Mouse (Mus musculus) heart, embryonic 14.5 days (tissue): Measurements from ENCODE around the gene Cyb5b. TPM values are rescaled to one million over a fixed set of nuclear protein-coding genes. Genes with fewer than 3 reads are reported as not detected.

ENCODE experiments used
- ATAC-seq: fragments of 200-750 bp; cut with Nextera tagmentation; 2 replicates; pipeline ENCODE4 v1.8.0; 2017; ENCODE audit warnings: low read depth, moderate TSS enrichment; ENCODE audit not compliant: insufficient number of reproducible peaks, insufficient read depth, low FRiP score
- H3K27ac ChIP-seq, 2 experiments: fragments of 200-500 bp in 1 of 2; fragments of 300-500 bp in 1 of 2; sonication (generic) in 1 of 2; replicated peaks in 1 of 2; 2 replicates each; pipeline ENCODE4 v1.5.1; 2012 to 2014; ENCODE audit warnings: low read depth in 2 of 2, low read length in 2 of 2, control low read depth in 1 of 2, mild to moderate bottlenecking in 1 of 2, mixed read lengths in 1 of 2; ENCODE audit not compliant: control insufficient read depth in 1 of 2, insufficient read depth in 1 of 2
- H3K27me3 ChIP-seq: fragments of 300-500 bp; sonication (generic); 2 replicates; pipeline ENCODE4 v1.6.1; 2014; ENCODE audit warnings: mild to moderate bottlenecking, low read length, control low read depth; ENCODE audit not compliant: control insufficient read depth, insufficient read depth
- H3K36me3 ChIP-seq: fragments of 300-500 bp; sonication (generic); 2 replicates; pipeline ENCODE4 v1.6.1; 2014; ENCODE audit warnings: mild to moderate bottlenecking, control low read depth, low read length, mixed read lengths; ENCODE audit not compliant: control insufficient read depth, insufficient read depth
- H3K4me1 ChIP-seq, 2 experiments: fragments of 200-500 bp in 1 of 2; fragments of 300-500 bp in 1 of 2; sonication (generic) in 1 of 2; 2 replicates each; pipeline ENCODE4 v1.6.1; 2012 to 2014; ENCODE audit warnings: low read length in 2 of 2, control low read depth in 1 of 2, mixed read lengths in 1 of 2; ENCODE audit not compliant: control insufficient read depth in 2 of 2, insufficient read depth in 2 of 2
- H3K4me2 ChIP-seq: fragments of 300-500 bp; sonication (generic); 2 replicates; pipeline ENCODE4 v1.6.1; 2014; ENCODE audit warnings: mild to moderate bottlenecking, low read length
- H3K4me3 ChIP-seq, 2 experiments: fragments of 200-500 bp in 1 of 2; fragments of 300-500 bp in 1 of 2; sonication (generic) in 1 of 2; 2 replicates each; pipeline ENCODE4 v1.5.1; 2012 to 2014; ENCODE audit warnings: low read length in 2 of 2, mild to moderate bottlenecking in 2 of 2, control low read depth in 1 of 2, low read depth in 1 of 2, moderate library complexity in 1 of 2; ENCODE audit not compliant: control insufficient read depth in 1 of 2, insufficient read depth in 1 of 2
- H3K9ac ChIP-seq: fragments of 300-500 bp; sonication (generic); 2 replicates; pipeline ENCODE4 v1.6.1; 2014; ENCODE audit warnings: mild to moderate bottlenecking, low read length
- H3K9me3 ChIP-seq: fragments of 300-500 bp; sonication (generic); 2 replicates; pipeline ENCODE4 v1.6.1; 2016; ENCODE audit warnings: low read length, control low read depth; ENCODE audit not compliant: control insufficient read depth
- WGBS: fragments of 180-500 bp; shearing (Covaris S2); extraction: QIAGEN DNeasy Blood & Tissue Kit; methylation state at CpG from one replicate; pipeline ENCODE4 v1.1.7; 2014; 5-methylcytosine and 5-hydroxymethylcytosine counted together
- polyA plus RNA-seq: library from polyadenylated mRNA; unstranded; fragments of >200 nt; fragmentation: Nextera tagmentation; extraction: Ambion mirVana; gene quantifications from 2 replicates; pipeline ENCODE4 v1.2.1, GENCODE M21; 2014

Gene Cyb5b
- polyA plus RNA-seq, 1 experiment from 2014 or later, result 65.6 TPM

- H3K27ac ChIP-seq, result peak overlapping the region; percentile 10 to 33; a peak in 1 of 4 replicates
- H3K36me3 ChIP-seq, result no peaks in the 10 kb centered on the region
Observed at GRCm38 (mm10) chr8:107132581-107133491, 17.6 kb upstream of the Cyb5b start.

GRCm38 (mm10) chr8:107133881-107134280, 16.6 kb upstream of the Cyb5b start:
- no peak for ATAC-seq
- Histone ChIP-seq H3K27ac (peak overlapping the region; percentile 48 to 64), H3K36me3 (no peaks in the 10 kb centered on the region), H3K27me3 (no peaks in the 10 kb centered on the region), H3K4me3 (no peak overlapping the region), H3K9ac (0 out of 2 replicates have a peak overlapping the region, but pooled peaks have one; percentile 11), H3K4me1 (peaks cover 28 to 39% of the 10 kb centered on the region in 2 experiments), H3K9me3 (no peaks in the 10 kb centered on the region), H3K4me2 (no peak overlapping the region)
- 38% methylated on average over 6 of the region's 6 CpGs for WGBS

More at GRCm38 (mm10) chr8:107132581-107133491, 17.6 kb upstream of the Cyb5b start:
- no peaks in the 10 kb centered on the region for H3K27me3 ChIP-seq
- H3K4me3 ChIP-seq, result no peak overlapping the region
- no peak overlapping the region for H3K4me2 ChIP-seq
- no peak for ATAC-seq
- 73% methylated on average over 24 of the region's 24 CpGs for WGBS
- no peak overlapping the region for H3K9ac ChIP-seq
- no peaks in the 10 kb centered on the region for H3K9me3 ChIP-seq
- peaks cover 31 to 43% of the 10 kb centered on the region in 2 experiments for H3K4me1 ChIP-seq

- no peak overlapping the region for H3K4me2 ChIP-seq
- ATAC-seq, result no peak; the same call in 1 of the 2 replicates
- peaks cover 24 to 40% of the 10 kb centered on the region in 2 experiments for H3K4me1 ChIP-seq
- H3K36me3 ChIP-seq, result no peaks in the 10 kb centered on the region
- no peaks in the 10 kb centered on the region for H3K27me3 ChIP-seq
- H3K9ac ChIP-seq, result no peak overlapping the region
- no peaks in the 10 kb centered on the region for H3K9me3 ChIP-seq
- peak overlapping the region; percentile 68 to 70 for H3K27ac ChIP-seq
- WGBS, result 51% methylated on average over 8 of the region's 8 CpGs
- H3K4me3 ChIP-seq, result no peak overlapping the region
Observed at GRCm38 (mm10) chr8:107136003-107136612, 14.3 kb upstream of the Cyb5b start.

- Histone ChIP-seq H3K4me2 (no peak overlapping the region), H3K27ac (no peak overlapping the region), H3K36me3 (no peaks in the 10 kb centered on the region), H3K27me3 (no peaks in the 10 kb centered on the region), H3K4me3 (no peak overlapping the region), H3K9ac (no peak overlapping the region), H3K9me3 (no peaks in the 10 kb centered on the region), H3K4me1 (peaks cover 23 to 38% of the 10 kb centered on the region in 2 experiments)
- ATAC-seq, result no peak
- 93% methylated on average over 6 of the region's 6 CpGs for WGBS
Observed at GRCm38 (mm10) chr8:107137591-107137990, 12.8 kb upstream of the Cyb5b start.

DNA sequence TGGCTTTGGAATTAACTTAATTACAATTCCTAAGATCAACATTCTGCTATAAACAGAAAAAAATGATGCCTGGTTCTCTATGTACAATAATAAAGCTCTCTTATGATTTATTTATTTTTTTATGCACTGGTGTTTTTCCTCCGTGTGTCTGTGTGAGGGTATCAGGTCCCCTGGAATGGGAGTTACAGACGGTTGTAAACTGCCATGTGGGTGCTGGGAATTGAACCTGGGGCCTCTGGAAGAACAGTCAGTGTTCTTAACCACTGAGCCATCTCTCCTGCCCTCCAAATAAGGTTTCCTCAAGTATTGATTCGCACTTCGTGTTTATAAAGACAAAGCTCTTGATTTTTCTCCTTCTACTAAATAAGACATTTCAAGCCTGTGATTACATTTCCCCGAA, 12.1 kb upstream of the Cyb5b start:
- Histone ChIP-seq H3K36me3 (no peaks in the 10 kb centered on the region), H3K27ac (no peak overlapping the region), H3K9ac (no peak overlapping the region), H3K9me3 (no peaks in the 10 kb centered on the region), H3K4me3 (no peak overlapping the region), H3K4me1 (peaks cover 16 to 30% of the 10 kb centered on the region in 2 experiments), H3K4me2 (no peak overlapping the region), H3K27me3 (no peaks in the 10 kb centered on the region)
- WGBS, result 93% methylated on average over 5 of the region's 5 CpGs
- no peak for ATAC-seq

DNA sequence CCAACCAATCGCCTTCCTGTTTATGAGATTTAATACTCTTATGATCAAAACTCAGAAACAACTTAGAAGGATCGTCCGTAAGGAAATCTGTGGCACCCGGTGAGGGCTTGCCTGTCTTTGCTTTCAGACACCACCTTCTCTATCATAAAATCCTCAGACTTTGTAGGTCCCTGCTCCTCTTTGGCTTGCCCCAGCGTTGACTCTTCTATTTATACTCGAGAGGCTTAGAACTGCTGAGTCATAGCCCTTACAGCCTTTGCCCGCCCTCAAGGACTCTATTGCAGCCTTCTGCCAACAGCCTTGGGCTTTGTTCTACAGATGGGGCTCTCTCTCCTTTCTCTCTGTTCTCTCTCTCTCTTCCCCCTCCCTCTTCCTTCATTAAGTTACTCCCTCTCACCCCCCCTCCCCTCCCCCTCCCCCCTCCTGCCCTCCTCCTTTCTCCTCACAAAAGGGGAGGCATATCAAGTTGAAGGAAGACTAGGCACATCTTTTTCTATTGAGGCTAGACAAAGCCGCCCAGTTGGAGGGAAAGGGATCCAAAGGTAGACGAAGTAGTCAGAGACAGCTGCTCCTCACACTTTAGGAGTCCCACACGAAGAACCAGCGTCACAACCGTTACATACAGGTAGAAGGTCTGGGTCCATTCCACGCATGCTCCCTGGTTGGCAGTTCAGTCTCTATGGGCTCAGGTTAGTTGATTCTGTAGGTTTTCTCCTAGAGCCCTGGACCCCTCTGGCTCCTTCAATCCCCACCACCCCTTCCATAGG, 10.6 kb upstream of the Cyb5b start:
- H3K4me1 ChIP-seq, result peaks cover 9 to 19% of the 10 kb centered on the region in 2 experiments
- H3K4me2 ChIP-seq, result no peak overlapping the region
- no peak overlapping the region for H3K4me3 ChIP-seq
- H3K27me3 ChIP-seq, result no peaks in the 10 kb centered on the region
- WGBS, result 40% methylated on average over 13 of the region's 13 CpGs
- peak; percentile 79 for ATAC-seq
- H3K27ac ChIP-seq, result peak overlapping the region; percentile 6 to 71; a peak in 3 of 4 replicates
- no peaks in the 10 kb centered on the region for H3K9me3 ChIP-seq
- H3K9ac ChIP-seq, result no peak overlapping the region
- no peaks in the 10 kb centered on the region for H3K36me3 ChIP-seq

DNA sequence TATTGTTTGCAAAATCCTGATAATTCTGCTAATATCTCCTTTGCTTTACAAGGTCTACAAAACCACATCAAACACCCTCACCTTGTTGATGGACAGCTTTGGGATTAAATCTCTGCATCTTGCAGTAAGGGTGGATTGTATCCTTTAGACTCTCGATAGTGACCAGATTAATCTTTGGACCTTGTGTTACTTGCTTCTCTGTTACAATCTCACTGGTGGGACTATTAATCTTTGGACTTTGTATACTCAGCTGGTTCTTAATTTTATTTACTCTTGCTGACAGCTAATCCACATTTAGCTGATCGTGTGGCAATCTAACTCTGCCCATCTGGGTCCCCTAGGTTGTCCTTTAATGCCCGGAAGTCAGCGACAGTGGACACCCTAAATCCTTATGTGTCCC, 7.9 kb upstream of the Cyb5b start:
- Histone ChIP-seq H3K4me1 (peaks cover 6 to 12% of the 10 kb centered on the region in 2 experiments), H3K9me3 (no peaks in the 10 kb centered on the region), H3K4me3 (no peak overlapping the region), H3K27ac (no peak overlapping the region), H3K4me2 (no peak overlapping the region), H3K27me3 (no peaks in the 10 kb centered on the region), H3K9ac (no peak overlapping the region), H3K36me3 (no peaks in the 10 kb centered on the region)
- 86% methylated on average over 4 of the region's 4 CpGs for WGBS
- no peak for ATAC-seq
